37 mouse cellular contexts compared by ENCODE assay signal in the genomic region with DNA sequence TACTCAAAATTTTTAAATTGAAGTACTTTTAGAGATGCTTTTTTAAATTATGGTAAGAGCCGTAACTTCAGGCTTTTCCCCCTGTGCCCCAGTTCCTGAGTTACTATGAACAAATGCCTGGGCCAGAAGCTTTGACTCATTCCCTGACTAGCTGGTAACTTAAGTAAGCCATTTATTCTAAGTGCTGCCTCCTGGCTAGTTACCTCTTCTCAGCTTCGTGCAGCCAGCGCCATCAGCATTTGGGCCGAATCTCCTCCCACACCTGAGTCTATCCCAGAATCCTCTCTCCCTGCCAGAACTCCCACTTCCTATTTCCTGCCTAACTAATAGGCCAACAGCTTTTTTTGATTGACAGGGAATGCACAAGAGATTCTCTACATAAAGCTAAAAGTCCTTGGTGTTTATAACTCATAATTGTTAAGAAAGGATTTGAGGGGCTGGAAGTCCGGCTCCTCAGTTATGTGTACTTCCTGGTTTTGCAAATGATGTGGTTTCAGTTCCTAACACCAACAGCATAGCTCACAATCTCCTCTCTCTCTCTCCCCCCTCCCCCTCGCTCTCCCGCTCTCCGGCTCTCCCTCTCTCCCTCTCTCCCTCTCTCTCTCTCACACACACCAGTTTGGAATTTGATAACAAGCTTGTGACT. TPM values are rescaled to one million over a fixed set of nuclear protein-coding genes. Genes with fewer than 3 reads are reported as not detected.
DNase-seq lines count a peak whose midpoint lies in the region; ATAC-seq lines count a peak whose summit lies in the region.
"Had no signal": no experiment of that assay in that cellular context is flagged by ENCODE, and none has a peak within 500 bp of the region (broad histone marks: within the 10 kb centered on the region; RNA-seq: fewer than 3 reads in every experiment).

No protein-coding gene starts in this region.

- no peak overlapping the region for H3K4me3 ChIP-seq in midbrain, embryonic 11.5 days (ENCODE audit: low read depth, low read length)
- no peak overlapping the region for H3K4me3 ChIP-seq in midbrain, embryonic 14.5 days (replicated peaks; ENCODE audit: low read depth, low read length)
- no peak overlapping the region for H3K4me3 ChIP-seq in ES-E14 (ENCODE audit: insufficient read depth in 1 of 2, low read depth in 1 of 2, low read length in 2 of 2, poor library complexity in 1 of 2, severe bottlenecking in 1 of 2)
- no peak overlapping the region for H3K4me3 ChIP-seq in macrophage (ENCODE audit: inconsistent target)
- H3K4me3 ChIP-seq: embryonic facial prominence, embryonic 10.5 days; embryonic facial prominence, embryonic 15.5 days; forebrain, embryonic 12.5 days; heart, embryonic 12.5 days; hindbrain, embryonic 10.5 days; hindbrain, embryonic 15.5 days; left cerebral cortex, adult 2 months; limb, embryonic 13.5 days; stomach, embryonic 15.5 days had no signal

- peaks cover 5% of the 10 kb centered on the region; the same call in 1 of the 2 replicates for H3K36me3 ChIP-seq in midbrain, embryonic 11.5 days (ENCODE audit: control insufficient read depth, insufficient read depth, low read length)
- peaks cover 43% of the 10 kb centered on the region for H3K36me3 ChIP-seq in midbrain, embryonic 14.5 days (ENCODE audit: control insufficient read depth, insufficient read depth, low read length)
- peaks cover 4% of the 10 kb centered on the region; the same call in 1 of the 2 replicates for H3K36me3 ChIP-seq in ES-E14 (ENCODE audit: control insufficient read depth, insufficient read depth, low read length, poor library complexity, severe bottlenecking)
- H3K36me3 ChIP-seq in macrophage (ENCODE audit: inconsistent target), result peaks cover 11% of the 10 kb centered on the region; the same call in 1 of the 2 replicates

- 94% methylated on average over 8 of the region's 8 CpGs for WGBS in midbrain, embryonic 11.5 days
- WGBS in midbrain, embryonic 14.5 days, result 93% methylated on average over 8 of the region's 8 CpGs
- 31% methylated on average over 8 of the region's 8 CpGs for WGBS in macrophage (ENCODE audit: missing documents)

- DNase-seq in midbrain, embryonic 11.5 days (ENCODE audit: low spot score, missing footprints), result peak; percentile 60
- no peak for DNase-seq in midbrain, embryonic 14.5 days
- DNase-seq in ES-E14 (ENCODE audit: low read depth, low spot score), result no peak
- DNase-seq in embryo, embryonic 9.5 days (ENCODE audit: extremely low spot score), result no peak
- DNase-seq in left cerebral cortex, adult 8-10 months (ENCODE audit: low spot score in 2 of 2), result no peak
- DNase-seq: adrenal gland, postnatal 25 days; cerebellum, adult 18-20 months; cerebellum, postnatal 10 days; forebrain, postnatal 0 days; gastrocnemius, postnatal 14 days; heart, adult 11 months; kidney, adult 11 months; layer of hippocampus, adult 9-11 months; lung, postnatal 36 days; right cerebral cortex, postnatal 4 days had no signal

- H3K9me3 ChIP-seq in midbrain, embryonic 11.5 days (ENCODE audit: control insufficient read depth, low read length), result no peaks in the 10 kb centered on the region
- no peaks in the 10 kb centered on the region for H3K9me3 ChIP-seq in midbrain, embryonic 14.5 days (ENCODE audit: control insufficient read depth, low read length)
- H3K9me3 ChIP-seq in ES-E14 (ENCODE audit: control insufficient read depth, insufficient read depth, low read depth, low read length), result no peaks in the 10 kb centered on the region
- H3K9me3 ChIP-seq: embryonic facial prominence, embryonic 10.5 days; embryonic facial prominence, embryonic 15.5 days; forebrain, embryonic 12.5 days; heart, embryonic 12.5 days; hindbrain, embryonic 10.5 days; hindbrain, embryonic 15.5 days; limb, embryonic 13.5 days; stomach, embryonic 15.5 days had no signal

- no peak overlapping the region for H3K9ac ChIP-seq in midbrain, embryonic 11.5 days (ENCODE audit: low read length)
- no peak overlapping the region for H3K9ac ChIP-seq in midbrain, embryonic 14.5 days (replicated peaks; ENCODE audit: low read length)
- 0 out of 2 replicates have a peak overlapping the region, but pooled peaks have one; percentile 10 for H3K9ac ChIP-seq in ES-E14 (ENCODE audit: insufficient read depth, low read depth, low read length, poor library complexity, severe bottlenecking)
- H3K9ac ChIP-seq: embryonic facial prominence, embryonic 15.5 days; forebrain, embryonic 12.5 days; forebrain, postnatal 0 days; heart, embryonic 12.5 days; hindbrain, embryonic 15.5 days; limb, embryonic 13.5 days; stomach, embryonic 15.5 days had no signal

- ATAC-seq in midbrain, embryonic 11.5 days (ENCODE audit: low FRiP score), result no peak
- ATAC-seq in midbrain, embryonic 14.5 days (ENCODE audit: low FRiP score, low TSS enrichment), result no peak
- no peak for ATAC-seq in CD4-positive, CD25-positive, alpha-beta regulatory T cell, adult 4 months
- ATAC-seq: forebrain, postnatal 0 days; inflammation-experienced regulatory T-cells, adult 6 months; midbrain, embryonic 16.5 days had no signal

- no peak overlapping the region for H3K4me2 ChIP-seq in midbrain, embryonic 11.5 days
- H3K4me2 ChIP-seq in midbrain, embryonic 14.5 days (ENCODE audit: low read length), result no peak overlapping the region
- H3K4me2 ChIP-seq: embryonic facial prominence, embryonic 15.5 days; forebrain, embryonic 12.5 days; heart, embryonic 12.5 days; hindbrain, embryonic 15.5 days; limb, embryonic 13.5 days; liver, embryonic 11.5 days; stomach, embryonic 15.5 days had no signal

- no peaks in the 10 kb centered on the region for H3K79me2 ChIP-seq in macrophage (ENCODE audit: inconsistent target)

- no peaks in the 10 kb centered on the region for H3K27me3 ChIP-seq in midbrain, embryonic 11.5 days (ENCODE audit: control insufficient read depth, insufficient read depth, low read length)
- H3K27me3 ChIP-seq in midbrain, embryonic 14.5 days (ENCODE audit: control insufficient read depth, insufficient read depth, low read length), result no peaks in the 10 kb centered on the region
- H3K27me3 ChIP-seq: embryonic facial prominence, embryonic 15.5 days; forebrain, embryonic 12.5 days; heart, embryonic 12.5 days; hindbrain, embryonic 15.5 days; limb, embryonic 13.5 days; stomach, embryonic 15.5 days had no signal

- H3K4me1 ChIP-seq in midbrain, embryonic 11.5 days (ENCODE audit: control insufficient read depth, insufficient read depth, low read length), result no peaks in the 10 kb centered on the region
- no peaks in the 10 kb centered on the region for H3K4me1 ChIP-seq in midbrain, embryonic 14.5 days (ENCODE audit: control insufficient read depth, insufficient read depth, low read length)
- peaks cover 0 to 3% of the 10 kb centered on the region in 2 experiments; a peak in 1 of 4 replicates for H3K4me1 ChIP-seq in ES-E14 (ENCODE audit: control insufficient read depth in 2 of 2, insufficient read depth in 2 of 2, low read length in 2 of 2, poor library complexity in 1 of 2)
- H3K4me1 ChIP-seq: embryonic facial prominence, embryonic 15.5 days; forebrain, embryonic 12.5 days; hindbrain, embryonic 15.5 days; stomach, embryonic 15.5 days had no signal

- H3K27ac ChIP-seq in midbrain, embryonic 11.5 days (ENCODE audit: low read depth, low read length), result no peak overlapping the region
- no peak overlapping the region for H3K27ac ChIP-seq in midbrain, embryonic 14.5 days (replicated peaks; ENCODE audit: low read depth, low read length)
- no peak overlapping the region for H3K27ac ChIP-seq in ES-E14 (ENCODE audit: insufficient read depth, low read depth, low read length, poor library complexity, severe bottlenecking)
- H3K27ac ChIP-seq in macrophage, result peak overlapping the region; percentile 22; the same call in 1 of the 2 replicates
- H3K27ac ChIP-seq: embryonic facial prominence, embryonic 10.5 days; embryonic facial prominence, embryonic 15.5 days; forebrain, embryonic 12.5 days; hindbrain, embryonic 10.5 days; hindbrain, embryonic 15.5 days; kidney, postnatal 0 days; left cerebral cortex, adult 2 months; limb, embryonic 13.5 days; stomach, embryonic 15.5 days had no signal

- in situ Hi-C loops in ES-E14 (cut with MboI; ENCODE audit: low sequenced_read_pairs in 2 of 2, unreplicated experiment in 2 of 2), result no loop called here

RNA-seq across cellular contexts. Expression of gene Stoml3, which starts 4.9 kb away (rescaled TPM):
- polyA plus RNA-seq in midbrain, embryonic 11.5 days (2014; fragmentation: Nextera tagmentation; extraction: Ambion mirVana), result not detected in 2 replicates
- polyA plus RNA-seq in midbrain, embryonic 14.5 days (2014; fragmentation: Nextera tagmentation; extraction: Ambion mirVana), result not detected in 2 replicates
- total RNA-seq in ES-E14 (2012; rRNA removed), result not detected in 2 replicates
- not detected for total RNA-seq in macrophage (2018; cell fraction: chromatin; rRNA removed)
- total RNA-seq in macrophage (2018; cell fraction: cytosol; rRNA removed), result not detected
- total RNA-seq in macrophage (2018; cell fraction: nucleus; rRNA removed), result not detected
- not detected in 3 replicates for polyA plus RNA-seq in macrophage (2018)
- polyA plus RNA-seq in CD4-positive, CD25-positive, alpha-beta regulatory T cell, adult 4 months (2017; shearing (Covaris generic)), result not detected
- total RNA-seq in left cerebral cortex, adult 8-10 months (2022), result under 1 TPM; 0.41 to 0.99 (median 0.53) TPM
- total RNA-seq: adrenal gland, postnatal 25 days; gastrocnemius, postnatal 14 days; left cerebral cortex, adult 2 months; left cerebral cortex, postnatal 36 days had no signal
- polyA plus RNA-seq: brain, embryonic 14.5 days; embryonic facial prominence, embryonic 10.5 days; forebrain, embryonic 12.5 days; heart, embryonic 12.5 days; heart, postnatal 0 days; hindbrain, embryonic 10.5 days; hindbrain, embryonic 15.5 days; inflammation-experienced regulatory T-cells, adult 6 months; kidney, postnatal 0 days; large intestine, adult 2 months; liver, embryonic 11.5 days; liver, embryonic 16.5 days; lung, embryonic 16.5 days; midbrain, embryonic 16.5 days; neural tube, embryonic 11.5 days had no signal

RNA-seq across cellular contexts. Expression of gene Proser1, which starts 20.1 kb away (rescaled TPM):
- polyA plus RNA-seq in midbrain, embryonic 11.5 days (2014; fragmentation: Nextera tagmentation; extraction: Ambion mirVana), result 20.7 and 24.1 TPM in 2 replicates
- polyA plus RNA-seq in midbrain, embryonic 14.5 days (2014; fragmentation: Nextera tagmentation; extraction: Ambion mirVana), result 20.9 and 21.8 TPM in 2 replicates
- total RNA-seq in ES-E14 (2012; rRNA removed), result 10.6 and 11.9 TPM in 2 replicates
- total RNA-seq in macrophage (2018; cell fraction: chromatin; rRNA removed), result 10 to 100 TPM; 24.8 to 92.4 (median 60.3) TPM
- 10 to 100 TPM in 24 of 26 experiments, 1 to 10 TPM in 2; 7.3 to 20.5 (median 15.7) TPM for total RNA-seq in macrophage (2018; cell fraction: cytosol; rRNA removed)
- total RNA-seq in macrophage (2018; cell fraction: nucleus; rRNA removed), result 10 to 100 TPM; 15.1 to 76.5 (median 42.7) TPM
- 11.8 to 14.9 TPM (median 13.2 TPM) in 3 replicates for polyA plus RNA-seq in macrophage (2018)
- polyA plus RNA-seq in CD4-positive, CD25-positive, alpha-beta regulatory T cell, adult 4 months (2017; shearing (Covaris generic)), result 10 to 100 TPM; 11.2 to 11.9 TPM
- total RNA-seq in left cerebral cortex, adult 8-10 months (2022), result 10 to 100 TPM; 18.0 to 20.6 (median 19.4) TPM

RNA-seq across cellular contexts. Expression of gene Nhlrc3, which starts 20.4 kb away (rescaled TPM):
- polyA plus RNA-seq in midbrain, embryonic 11.5 days (2014; fragmentation: Nextera tagmentation; extraction: Ambion mirVana), result 8.7 and 9.7 TPM in 2 replicates
- polyA plus RNA-seq in midbrain, embryonic 14.5 days (2014; fragmentation: Nextera tagmentation; extraction: Ambion mirVana), result 7.9 and 10.0 TPM in 2 replicates
- 12.6 and 16.2 TPM in 2 replicates for total RNA-seq in ES-E14 (2012; rRNA removed)
- total RNA-seq in macrophage (2018; cell fraction: chromatin; rRNA removed), result 100 to 1,000 TPM in 3 of 26 experiments, 10 to 100 TPM in 23; 37.2 to 137 (median 79.9) TPM
- total RNA-seq in macrophage (2018; cell fraction: cytosol; rRNA removed), result 10 to 100 TPM; 20.5 to 64.6 (median 42.2) TPM
- 100 to 1,000 TPM in 11 of 26 experiments, 10 to 100 TPM in 15; 34.4 to 166 (median 96.6) TPM for total RNA-seq in macrophage (2018; cell fraction: nucleus; rRNA removed)
- polyA plus RNA-seq in macrophage (2018), result 42.1 to 47.5 TPM (median 45.1 TPM) in 3 replicates
- polyA plus RNA-seq in CD4-positive, CD25-positive, alpha-beta regulatory T cell, adult 4 months (2017; shearing (Covaris generic)), result 10 to 100 TPM; 15.9 to 17.7 TPM
- total RNA-seq in left cerebral cortex, adult 8-10 months (2022), result 10 to 100 TPM in 3 of 4 experiments, 1 to 10 TPM in 1; 9.6 to 12.8 (median 12.1) TPM
